Mouse (Mus musculus) heart, postnatal 0 days (tissue): ENCODE results near the gene 1700042G07Rik.

Experiments used
- CTCF ChIP-seq: IDR thresholded peaks from 2 replicates; pipeline ENCODE4 v1.5.1; 2016; ENCODE audit warnings: antibody characterized with exemption, control low read depth, low read depth
- EP300 ChIP-seq: IDR thresholded peaks from 2 replicates; pipeline ENCODE4 v1.6.1; 2016; ENCODE audit warnings: antibody characterized with exemption, low read depth

GRCm38 (mm10) chr4:116176543-116176988 lies 3.4 kb downstream of the 1700042G07Rik start:
- TF ChIP-seq CTCF = no peak
- no peak; the same call in 1 of the 2 replicates for TF ChIP-seq EP300
